Mouse (Mus musculus) left cerebral cortex, adult 11 months (tissue): ENCODE data around the gene Btbd2.
"Not testable (repeated sequence)": the region's sequence is repeated elsewhere in the genome, so short reads cannot be mapped to it uniquely, and the experiment has no call there.

Source experiments
- DNase-seq: peaks from one replicate; pipeline ENCODE4 v3.0.0; 2022; ENCODE audit warnings: low spot score

Btbd2 gene

GRCm38 (mm10) chr10:80669737-80670485 lies 13.0 kb upstream of the Btbd2 start:
- no peak for DNase-seq

- DNase-seq, result no peak
Observed at GRCm38 (mm10) chr10:80669018-80669417, 12.1 kb upstream of the Btbd2 start.

- DNase-seq, result no peak
Observed at GRCm38 (mm10) chr10:80668614-80669013, 11.7 kb upstream of the Btbd2 start.

GRCm38 (mm10) chr10:80666837-80667412 lies 10.1 kb upstream of the Btbd2 start:
- no peak for DNase-seq

GRCm38 (mm10) chr10:80665981-80666733 lies 9.3 kb upstream of the Btbd2 start:
- no peak for DNase-seq

GRCm38 (mm10) chr10:80665459-80665858 lies 8.6 kb upstream of the Btbd2 start:
- DNase-seq, result no peak

GRCm38 (mm10) chr10:80665016-80665380 lies 8.1 kb upstream of the Btbd2 start:
- no peak for DNase-seq

GRCm38 (mm10) chr10:80664197-80665015 lies 7.5 kb upstream of the Btbd2 start:
- no peak for DNase-seq

- no peak for DNase-seq
Observed at GRCm38 (mm10) chr10:80663485-80664196, 6.8 kb upstream of the Btbd2 start.

- no peak for DNase-seq
Observed at GRCm38 (mm10) chr10:80661149-80661548, 4.3 kb upstream of the Btbd2 start.

- no peak for DNase-seq
Observed at GRCm38 (mm10) chr10:80659213-80659612, 2.3 kb upstream of the Btbd2 start.

GRCm38 (mm10) chr10:80658841-80659202 lies 2.0 kb upstream of the Btbd2 start:
- DNase-seq, result no peak

- DNase-seq, result no peak
Observed at GRCm38 (mm10) chr10:80658194-80658840, 1.4 kb upstream of the Btbd2 start.

GRCm38 (mm10) chr10:80656130-80656862 lies 575 bp downstream of the Btbd2 start:
- DNase-seq, result peak; percentile 93

- DNase-seq, result no peak
Observed at GRCm38 (mm10) chr10:80655406-80656129, 1.3 kb downstream of the Btbd2 start.

- DNase-seq, result no peak
Observed at GRCm38 (mm10) chr10:80654866-80655265, 2.0 kb downstream of the Btbd2 start.

- DNase-seq, result no peak
Observed at GRCm38 (mm10) chr10:80653156-80653720, 3.6 kb downstream of the Btbd2 start.

GRCm38 (mm10) chr10:80650392-80650791 lies 6.5 kb downstream of the Btbd2 start:
- DNase-seq, result no peak

- DNase-seq, result not testable (repeated sequence)
Observed at GRCm38 (mm10) chr10:80649910-80650309, 7.0 kb downstream of the Btbd2 start.
